Mouse (Mus musculus): ENCODE measurements around the gene Nptxr. TPM values are rescaled to one million over a fixed set of nuclear protein-coding genes. Genes with fewer than 3 reads are reported as not detected.

The Nptxr gene
- total RNA-seq, 2 experiments from 2014 or later: 691 to 759 TPM

DNA sequence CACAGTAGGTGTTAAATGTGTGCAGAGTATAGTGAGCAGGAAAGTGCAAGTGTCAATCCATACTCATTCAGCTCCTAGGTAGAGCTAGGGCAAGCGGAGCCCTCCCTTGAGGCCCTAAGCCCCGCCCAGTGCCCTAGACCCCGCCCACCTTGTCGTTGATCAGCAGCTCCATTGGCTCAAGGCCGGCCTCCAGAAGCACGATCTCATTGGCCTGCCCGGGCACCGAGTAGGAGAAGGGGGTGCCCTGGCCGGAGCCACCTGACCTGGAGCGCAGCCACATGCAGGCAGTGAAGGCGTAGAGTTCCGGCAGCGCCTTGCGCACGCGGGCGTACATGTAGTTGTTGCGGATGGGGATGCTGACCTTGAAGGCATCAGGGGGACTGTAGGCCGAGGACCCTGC is 12.1 kb downstream of the Nptxr start:
- DNase-seq (ENCODE audit: low spot score in 2 of 2): no peak

DNA sequence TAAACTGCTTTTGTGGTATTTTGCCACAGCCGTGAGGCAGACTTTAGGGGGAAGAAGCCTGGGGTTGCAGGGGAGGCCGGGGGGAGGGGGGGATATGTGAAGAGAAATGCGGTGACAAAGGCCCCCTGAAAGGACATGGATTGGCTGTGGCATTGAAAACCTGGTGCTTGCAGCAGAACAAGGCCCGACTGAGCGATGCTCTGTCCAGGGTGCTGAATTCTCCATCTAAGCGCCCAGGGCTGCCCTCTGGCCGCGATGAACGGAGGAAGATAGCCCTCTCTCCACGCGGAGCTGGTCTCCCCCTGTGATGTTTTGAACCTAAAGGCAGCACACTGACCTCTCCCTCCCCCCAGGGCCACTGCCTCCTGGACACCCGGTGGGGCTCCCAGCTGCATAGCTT is 13.1 kb downstream of the Nptxr start:
- no peak for DNase-seq (ENCODE audit: low spot score in 2 of 2)

DNA sequence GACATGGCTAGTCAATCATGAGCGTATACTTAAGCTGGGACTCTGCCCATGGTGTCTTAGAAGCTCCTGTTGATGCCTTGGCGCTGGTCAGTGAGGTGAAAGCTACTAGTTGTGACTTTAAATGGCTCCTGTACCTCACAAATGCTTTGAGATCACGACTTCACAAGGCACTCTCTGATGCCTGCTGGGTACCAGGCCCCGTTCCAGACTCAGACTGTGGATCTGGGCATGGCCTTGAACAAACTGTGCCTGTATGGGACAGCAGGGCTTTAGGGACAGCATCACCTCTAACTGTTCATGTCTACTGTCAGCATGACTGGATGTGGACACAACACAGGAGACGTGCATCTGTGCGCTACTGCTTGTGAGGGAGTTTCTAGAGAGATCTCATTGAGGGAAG is 13.7 kb downstream of the Nptxr start:
- DNase-seq (ENCODE audit: low spot score in 2 of 2): no peak

- DNase-seq (ENCODE audit: low spot score in 2 of 2): no peak
Measured at GRCm38 (mm10) chr15:79790111-79790510, 14.5 kb downstream of the Nptxr start.

GRCm38 (mm10) chr15:79787815-79788214 is 16.8 kb downstream of the Nptxr start:
- no peak for DNase-seq (ENCODE audit: low spot score in 2 of 2)

DNA sequence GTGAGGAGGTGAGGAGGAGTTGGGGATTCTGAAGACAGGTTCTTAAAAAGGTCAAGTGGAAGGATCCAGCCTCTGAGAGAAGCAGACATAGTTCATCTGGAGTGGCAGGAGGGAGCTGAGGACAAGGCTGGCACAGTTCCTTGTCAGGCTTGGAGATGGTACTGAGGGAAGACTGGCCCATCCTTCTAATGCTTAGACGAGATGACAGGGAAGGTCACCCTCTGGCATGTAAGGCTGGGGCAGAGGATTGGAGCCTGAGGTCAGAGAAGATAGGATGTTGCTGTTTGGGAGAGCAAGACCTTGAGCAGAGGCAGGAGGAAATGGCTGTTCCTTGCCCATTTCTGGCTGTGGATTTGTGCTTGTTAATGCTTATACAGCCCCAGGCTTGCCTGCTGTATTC is 19.5 kb downstream of the Nptxr start:
- DNase-seq (ENCODE audit: low spot score in 2 of 2): no peak

DNA sequence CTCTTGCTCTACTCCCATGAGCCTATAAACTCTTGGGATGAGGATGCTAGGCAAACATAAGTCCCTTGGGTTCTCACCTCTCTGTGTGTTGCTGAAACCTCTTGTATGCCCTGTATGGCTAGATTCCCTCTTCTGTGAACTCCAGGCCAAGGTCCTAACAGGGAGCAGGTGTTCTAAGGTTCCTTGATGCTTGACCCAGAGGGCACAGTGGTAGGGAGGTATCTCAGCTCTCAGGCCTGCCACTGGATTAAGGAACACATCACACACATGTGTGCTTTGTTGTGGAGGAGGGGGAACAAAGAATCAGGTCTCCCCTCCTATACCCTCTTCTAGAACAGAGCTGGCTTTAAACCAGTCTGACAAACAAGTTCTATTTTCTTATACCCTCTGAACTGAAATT is 26.8 kb downstream of the Nptxr start, which contains the start of gene Dnal4:
Gene Dnal4, minus strand, starts transcription at position 101 of the 400 bp plus-strand sequence.
- DNase-seq (ENCODE audit: low spot score in 2 of 2): no peak

DNA sequence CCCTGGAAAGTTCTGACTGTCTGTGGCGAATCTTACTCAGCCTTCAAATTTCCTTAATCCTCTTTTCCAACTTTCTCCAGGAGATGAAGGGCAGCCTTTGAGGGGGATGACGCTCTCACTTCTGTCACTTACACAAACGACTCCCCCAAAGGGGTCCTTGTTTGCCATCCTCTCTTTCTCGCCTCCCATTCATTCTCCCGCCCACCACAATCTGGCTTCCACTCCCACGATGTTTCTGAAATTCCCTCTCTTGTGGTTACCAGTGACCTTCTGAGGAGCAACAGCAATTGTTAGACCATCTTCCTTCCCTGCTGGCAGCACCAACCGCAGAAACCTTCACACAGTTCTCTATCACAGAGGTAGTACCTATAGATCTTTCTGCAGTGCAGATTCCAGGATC is 28.9 kb downstream of the Nptxr start:
- DNase-seq (ENCODE audit: low spot score in 2 of 2): no peak

DNA sequence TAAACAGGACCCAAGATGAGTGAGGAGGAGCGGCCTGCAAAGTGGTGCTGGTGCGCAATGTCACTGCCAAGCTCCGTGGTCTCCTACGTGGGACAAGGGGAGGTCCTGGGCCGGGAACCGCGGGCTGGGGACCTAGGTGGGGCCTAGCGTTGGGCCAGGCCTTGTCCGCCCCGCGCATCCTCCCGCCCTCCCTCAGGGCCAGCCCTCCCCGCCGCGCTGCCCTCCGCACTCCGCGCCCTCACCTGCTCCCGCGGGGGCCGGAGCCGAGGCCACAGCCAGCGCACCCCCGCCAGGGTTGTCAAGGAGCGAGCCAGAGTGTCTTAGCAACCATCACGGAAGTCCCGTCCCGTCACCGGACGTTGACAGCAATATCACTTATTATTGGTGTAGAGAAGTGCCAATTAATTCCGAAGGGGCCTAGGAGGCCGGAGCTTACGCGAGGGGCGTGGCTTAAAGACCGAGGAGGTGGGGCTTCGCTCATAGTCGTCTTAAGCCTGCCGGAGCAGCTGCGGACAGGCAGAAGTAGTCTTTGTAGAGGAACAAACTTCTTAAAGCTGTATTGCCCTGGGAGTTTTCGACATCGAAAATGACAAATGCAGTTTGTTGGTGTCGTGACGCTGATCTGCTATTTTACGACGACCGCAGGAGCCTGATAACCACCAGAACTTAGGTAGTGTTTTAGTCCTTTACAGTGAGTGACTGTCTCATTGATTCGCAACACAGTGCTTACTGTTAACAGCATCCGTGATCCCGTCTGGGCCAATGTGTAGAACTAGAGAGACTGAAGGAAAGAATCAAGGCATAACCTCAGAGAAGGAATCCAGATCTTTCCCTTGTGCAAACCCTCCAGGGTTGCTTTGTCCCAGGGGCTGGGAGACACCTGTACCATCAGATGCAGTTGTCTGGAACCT is 30.2 kb downstream of the Nptxr start:
- peak; percentile 94 to 95 for DNase-seq (ENCODE audit: low spot score in 2 of 2)

GRCm38 (mm10) chr15:79770629-79771240 is 33.8 kb downstream of the Nptxr start:
- peak; percentile 65 to 70 for DNase-seq (ENCODE audit: low spot score in 2 of 2)

DNA sequence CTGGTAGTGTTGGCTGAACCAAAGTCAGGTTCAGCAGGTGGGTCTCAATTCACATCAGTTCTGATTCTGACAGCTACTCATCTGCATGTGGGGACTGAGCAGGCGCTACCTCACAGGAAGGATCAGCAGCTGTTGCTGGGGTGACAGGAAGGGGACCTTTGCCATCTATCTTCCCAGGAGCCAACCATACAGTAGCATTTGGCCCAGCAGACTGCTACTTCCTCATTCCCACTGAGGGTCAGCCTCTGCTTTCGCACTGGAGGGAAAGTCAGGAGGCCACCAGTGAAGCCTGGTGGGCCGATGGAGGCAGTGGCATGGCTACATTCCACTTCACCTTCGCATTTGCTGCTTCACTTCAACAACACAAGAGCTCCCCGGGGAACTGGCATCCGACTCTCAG is 36.3 kb downstream of the Nptxr start:
- no peak for DNase-seq (ENCODE audit: low spot score in 2 of 2)

- no peak for DNase-seq (ENCODE audit: low spot score in 2 of 2)
Measured at GRCm38 (mm10) chr15:79767327-79767961, 37.1 kb downstream of the Nptxr start.

GRCm38 (mm10) chr15:79766586-79767071 is 37.9 kb downstream of the Nptxr start:
- DNase-seq (ENCODE audit: low spot score in 2 of 2): no peak

DNA sequence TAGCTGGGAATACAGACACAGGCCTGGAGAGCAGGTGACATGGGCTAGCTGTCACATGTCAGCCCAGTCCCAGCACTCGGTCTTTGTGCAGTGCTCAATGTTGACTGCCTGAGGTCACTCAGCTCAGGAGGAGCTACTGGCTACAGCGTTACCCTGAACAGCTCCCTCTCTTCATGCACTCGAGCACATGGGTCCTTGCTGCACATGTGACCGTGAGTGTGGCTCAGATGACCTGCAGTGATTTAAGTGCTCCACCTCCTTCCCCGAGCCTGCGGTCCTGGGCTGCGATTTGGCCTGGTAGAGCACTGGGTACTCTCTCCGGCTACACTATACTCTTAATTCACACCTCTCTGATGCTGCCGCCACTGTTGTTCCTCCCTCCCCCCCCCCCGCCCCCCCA is 38.4 kb downstream of the Nptxr start:
- DNase-seq (ENCODE audit: low spot score in 2 of 2): no peak

- no peak for DNase-seq (ENCODE audit: low spot score in 2 of 2)
Measured at GRCm38 (mm10) chr15:79765361-79765760, 39.2 kb downstream of the Nptxr start.

DNA sequence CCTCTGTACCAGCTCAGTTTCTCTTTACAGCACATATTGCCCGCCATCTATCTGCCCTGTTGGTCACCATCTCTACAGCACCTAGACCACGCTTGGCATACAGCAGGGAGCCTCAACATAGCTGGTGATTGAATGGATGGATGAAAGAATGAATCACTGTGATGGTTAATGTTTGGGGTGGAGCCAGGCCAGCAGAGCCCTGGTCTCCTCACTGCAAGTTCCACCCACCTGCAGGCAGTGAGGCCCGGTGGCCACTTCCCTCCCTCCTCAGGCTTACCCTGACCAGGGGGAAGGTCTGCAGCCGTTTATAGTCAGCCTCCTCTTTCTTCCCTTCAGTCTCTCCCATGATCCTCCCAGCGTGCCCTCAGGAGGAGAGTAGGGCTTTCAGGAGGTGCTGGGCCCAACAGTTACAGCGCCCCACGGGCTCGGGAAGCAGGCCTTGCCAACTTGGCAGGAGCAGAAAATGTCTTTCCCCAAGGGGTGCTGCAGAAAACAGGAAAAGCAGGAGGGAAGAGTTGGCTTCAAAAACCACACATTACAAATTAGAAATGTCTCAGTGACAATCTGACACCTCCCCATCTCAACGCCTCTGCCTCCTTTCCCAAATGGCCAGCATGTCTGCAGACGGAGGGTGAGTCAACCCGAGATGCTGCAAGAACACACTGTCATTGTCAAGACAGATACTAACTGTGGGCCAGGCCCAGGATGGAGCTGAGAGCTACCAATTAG is 39.9 kb downstream of the Nptxr start:
- DNase-seq (ENCODE audit: low spot score in 2 of 2): peak; percentile 75 to 87

DNA sequence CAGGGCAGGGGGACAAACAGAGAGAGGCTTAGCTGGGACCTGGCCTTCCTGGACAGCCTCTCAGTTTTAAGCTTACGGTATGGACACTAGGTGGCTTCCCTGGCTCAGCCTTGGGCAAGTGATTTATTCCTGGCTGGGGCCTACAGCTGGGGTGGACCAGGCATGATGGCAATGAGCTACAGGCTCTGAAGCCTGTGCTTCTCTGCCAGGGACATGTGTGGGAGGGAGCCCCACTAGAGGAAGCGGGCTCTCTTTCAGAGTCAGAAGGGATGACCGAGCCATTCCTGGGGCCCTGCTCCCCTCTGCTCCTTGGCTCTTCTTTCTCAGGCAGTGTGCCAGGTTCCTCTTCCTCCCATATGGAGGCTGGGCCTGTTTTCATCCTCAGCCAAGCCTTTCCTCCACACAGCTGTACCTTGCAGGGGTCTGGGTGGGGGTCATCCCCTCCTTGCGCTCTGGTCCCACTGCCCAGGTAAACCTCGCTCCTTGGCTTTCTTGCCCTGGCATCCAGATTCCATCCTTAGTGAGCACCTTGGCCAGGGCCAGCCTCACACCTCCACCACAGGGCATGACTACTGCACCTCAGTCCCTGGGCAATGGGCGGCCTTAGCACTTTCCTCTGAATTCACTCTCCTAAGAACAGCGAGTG is 40.8 kb downstream of the Nptxr start:
- DNase-seq (ENCODE audit: low spot score in 2 of 2): peak in 1 of 2 experiments; percentile 51

GRCm38 (mm10) chr15:79763001-79763400 is 41.6 kb downstream of the Nptxr start:
- no peak for DNase-seq (ENCODE audit: low spot score in 2 of 2)

DNA sequence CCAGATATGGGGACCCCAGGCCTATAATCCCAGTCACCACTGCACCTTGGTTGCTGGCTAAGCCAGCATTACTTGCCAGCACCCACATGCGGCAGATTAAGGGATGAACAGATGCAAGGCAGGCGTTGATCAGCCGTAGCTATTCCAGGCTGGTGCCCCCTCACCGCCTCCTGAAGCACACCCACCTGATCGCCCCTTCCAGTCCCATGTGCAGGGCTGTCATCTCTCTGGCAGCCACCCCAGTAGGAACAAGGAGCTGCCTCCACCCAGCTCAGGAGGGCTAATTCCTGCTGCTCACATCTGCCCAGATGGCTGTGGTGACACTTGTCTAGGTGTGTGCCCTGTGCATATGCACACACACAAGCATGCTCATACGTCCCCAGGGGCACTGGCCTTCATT is 43.6 kb downstream of the Nptxr start:
- DNase-seq (ENCODE audit: low spot score in 2 of 2): peak; percentile 64

DNA sequence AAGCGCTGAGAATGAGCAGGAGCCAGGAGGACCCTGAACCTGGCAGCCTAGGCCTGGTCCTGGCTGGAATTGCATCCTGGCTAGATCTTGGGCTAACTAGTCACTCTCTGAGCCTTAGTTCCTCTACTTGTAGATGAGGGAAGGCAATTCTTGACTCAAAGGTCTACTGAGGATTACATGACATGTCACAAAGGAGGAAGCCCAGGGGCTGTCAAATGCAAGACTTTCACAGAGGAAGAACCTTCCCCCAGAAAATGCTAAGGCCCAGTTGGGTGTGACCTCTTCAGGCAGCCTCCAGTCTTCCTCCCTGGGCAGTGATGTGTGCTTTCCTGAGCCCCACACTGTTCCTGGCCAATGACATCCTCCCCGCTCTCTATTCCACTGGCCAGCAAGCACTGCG is 47.4 kb downstream of the Nptxr start:
- no peak for DNase-seq (ENCODE audit: low spot score in 2 of 2)
